Mouse (Mus musculus) megakaryocyte, adult 5-6 weeks (primary cell): Measurements from ENCODE around the gene Abracl. TPM values are rescaled to one million over a fixed set of nuclear protein-coding genes. Genes with fewer than 3 reads are reported as not detected.

Experiments
- ATAC-seq: 2 replicates; pipeline ENCODE4 v1.8.0; 2016; ENCODE audit warnings: mild to moderate bottlenecking, inconsistent platforms; ENCODE audit not compliant: poor library complexity, severe bottlenecking
- total RNA-seq, 2 experiments: library from RNA; stranded (forward) in 1 of 2; stranded (reverse) in 1 of 2; fragments of 153-499, 151-499 nt in 1 of 2; fragments of 221-1000, 200-1000 nt in 1 of 2; gene quantifications; 2 replicates each; pipeline versions ENCODE4 v1.2.3 to v1.2.4; 2015 to 2017

Gene Abracl
- total RNA-seq, 2 experiments from 2014 or later = 343 to 397 TPM

DNA sequence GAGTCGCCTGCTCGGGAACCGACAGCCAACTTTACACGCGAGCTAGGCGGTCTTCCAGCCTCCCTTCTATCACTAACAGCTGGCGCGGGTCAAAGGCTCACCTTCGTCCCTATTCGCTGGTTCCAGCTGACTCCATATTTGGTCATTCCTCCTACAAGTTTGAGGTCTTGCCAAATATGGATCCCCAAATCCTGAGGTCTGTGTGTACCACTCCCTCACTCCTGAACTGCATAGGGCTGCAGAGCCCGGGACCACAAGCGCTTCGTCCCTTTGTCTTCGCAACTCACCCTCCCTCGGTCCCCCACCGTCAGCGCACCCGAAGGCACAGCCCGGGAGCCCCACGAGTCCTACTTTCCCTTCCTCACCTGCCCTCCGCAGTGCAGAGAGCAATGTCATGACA lies 776 bp downstream of the Abracl start:
- ATAC-seq = peak; percentile 62

DNA sequence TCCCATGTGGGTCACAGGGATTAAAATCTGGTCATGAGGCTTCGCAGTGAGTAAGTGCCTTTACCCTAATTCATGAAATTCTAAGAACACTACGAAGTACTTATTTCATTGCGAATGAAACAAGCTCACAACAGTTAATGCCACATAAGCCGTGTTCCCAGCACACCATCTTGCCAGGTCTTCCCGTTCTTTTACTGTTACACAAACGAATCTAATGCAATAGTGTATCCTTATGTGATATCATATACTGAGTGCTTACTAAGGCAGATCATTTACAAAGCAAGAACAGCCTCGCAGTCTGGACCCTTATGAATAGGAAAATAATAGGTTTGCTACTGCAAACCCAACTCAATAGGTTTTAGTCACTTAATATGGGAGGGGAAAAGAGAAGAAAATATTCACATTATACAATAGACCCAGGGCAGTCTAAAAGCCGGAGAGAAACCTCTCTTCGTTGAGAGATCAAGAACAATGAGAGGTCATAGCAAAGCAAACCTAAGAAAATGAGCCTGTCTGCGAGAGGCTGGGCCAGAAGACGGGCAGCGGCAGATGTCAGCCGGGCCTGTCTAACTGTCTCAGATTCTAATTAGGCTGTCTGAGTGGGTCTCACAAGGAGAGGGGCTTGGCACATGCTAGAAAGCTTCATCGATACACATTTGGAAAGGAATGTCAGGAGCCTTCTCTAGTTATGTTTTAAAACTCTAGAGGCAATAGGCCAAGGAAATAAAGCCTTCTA lies 1.3 kb downstream of the Abracl start:
- ATAC-seq = 0 out of 2 replicates have a peak, but pooled peaks have one; percentile 5

DNA sequence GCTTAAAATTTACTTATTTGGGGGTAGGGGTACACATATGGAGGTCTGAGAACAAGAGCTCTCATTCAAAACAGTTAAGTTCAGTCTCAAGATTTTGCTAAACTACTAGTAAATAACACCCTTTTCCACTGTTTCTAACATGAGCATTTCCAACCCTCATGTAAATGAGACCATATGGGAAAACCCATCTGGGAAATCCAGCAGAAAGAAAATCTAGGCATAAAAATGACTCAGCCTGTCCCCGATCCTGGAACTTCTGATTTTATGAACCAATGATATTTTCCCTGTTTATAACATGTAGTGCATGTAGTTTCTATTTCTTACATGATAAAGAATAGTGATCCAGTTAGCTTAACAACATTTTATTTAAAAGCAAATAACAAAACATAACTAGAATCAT lies 2.2 kb downstream of the Abracl start:
- ATAC-seq = no peak

DNA sequence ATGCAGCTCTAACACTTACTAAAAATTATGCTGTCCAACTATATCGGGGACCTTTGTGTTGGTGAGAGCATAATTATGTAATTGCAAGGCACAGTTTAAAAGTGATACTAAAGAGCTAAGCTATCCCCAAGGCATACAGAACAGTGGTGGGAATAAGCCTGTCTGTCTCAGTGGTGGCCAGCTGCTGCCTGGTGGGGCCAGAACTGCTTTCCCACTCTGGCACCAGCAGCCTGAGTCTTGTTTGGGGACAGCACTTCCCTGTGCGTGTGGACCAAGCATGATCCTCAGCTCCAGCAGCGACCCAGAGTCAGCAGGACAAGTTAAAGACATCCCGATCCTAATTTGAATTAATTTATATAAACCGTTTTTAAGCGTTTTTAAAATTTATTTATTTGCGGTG lies 2.6 kb downstream of the Abracl start:
- no peak for ATAC-seq

DNA sequence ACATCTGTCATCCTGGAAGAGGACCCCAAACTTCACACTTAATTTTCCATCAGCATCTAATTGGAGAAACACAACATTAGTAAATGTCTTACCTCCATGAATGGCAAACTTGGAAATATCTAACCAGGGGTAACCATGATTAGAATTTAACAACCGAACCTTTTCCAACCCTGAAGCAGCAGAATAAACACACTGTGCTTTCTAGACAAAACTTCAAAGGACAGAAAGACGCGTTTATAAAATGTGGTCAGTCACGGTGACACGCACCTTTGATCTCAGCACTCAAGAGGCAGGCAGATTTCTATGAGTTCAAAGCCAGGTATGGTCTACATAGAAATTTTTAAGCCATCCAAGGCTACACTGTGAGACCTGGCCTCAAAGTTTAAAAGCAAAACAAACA lies 11.3 kb downstream of the Abracl start:
- no peak for ATAC-seq

DNA sequence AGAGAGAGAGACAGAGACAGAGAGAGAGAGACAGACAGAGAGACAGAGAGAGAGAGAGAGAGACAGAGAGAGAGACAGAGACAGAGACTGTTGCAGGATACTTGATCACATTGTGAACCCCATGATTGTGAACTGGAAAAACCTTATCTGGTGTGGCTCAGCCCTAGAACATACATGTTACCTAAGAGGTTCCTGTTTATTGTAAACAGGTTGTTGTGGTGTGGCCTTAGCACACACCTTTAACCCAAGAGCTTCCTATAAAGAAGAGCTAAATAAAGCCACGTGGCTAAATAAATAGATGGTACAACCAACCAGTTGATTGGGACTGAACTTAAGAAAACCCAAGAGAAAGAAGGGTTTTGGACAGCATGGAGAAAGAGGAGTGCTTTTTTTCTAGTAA lies 13.3 kb downstream of the Abracl start:
- ATAC-seq = peak; percentile 68

DNA sequence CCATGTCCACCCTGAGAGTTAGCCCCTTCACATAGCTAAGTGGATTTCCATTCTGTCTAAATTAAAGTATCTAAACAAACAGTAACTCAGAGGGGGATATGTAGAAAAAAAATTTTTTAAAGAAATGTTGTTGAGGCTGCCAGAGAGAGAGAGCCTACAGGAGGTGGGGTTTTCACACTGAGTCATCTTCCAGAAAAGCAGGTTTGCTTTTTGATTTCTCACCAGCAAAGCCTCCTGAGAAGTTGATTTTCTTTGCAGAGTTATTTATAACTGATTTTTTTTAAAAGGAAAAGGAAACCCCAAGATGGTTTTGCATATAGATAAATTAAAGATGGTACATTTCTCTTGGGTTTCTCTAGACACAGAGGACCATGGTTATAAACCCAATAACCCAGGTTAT lies 15.0 kb downstream of the Abracl start:
- ATAC-seq = no peak

DNA sequence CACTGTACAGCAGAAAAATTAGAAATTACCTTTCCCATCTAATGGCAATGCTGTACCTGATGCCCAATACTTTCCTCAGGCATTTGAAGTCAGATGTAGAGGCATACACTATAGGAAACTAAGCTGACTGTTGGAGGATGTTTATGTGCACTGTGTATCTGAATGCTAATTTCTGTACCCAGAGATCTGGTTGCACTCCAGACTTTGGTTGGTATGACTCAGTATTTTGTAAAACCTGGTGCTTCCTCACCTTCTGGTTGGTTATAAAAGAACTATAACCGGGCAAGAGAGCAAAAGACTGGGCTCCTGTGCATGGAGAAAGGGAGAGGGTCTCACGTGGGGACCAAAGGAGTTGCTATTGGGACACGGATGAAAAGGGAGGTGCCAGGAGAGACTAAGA lies 15.8 kb downstream of the Abracl start:
- no peak for ATAC-seq

DNA sequence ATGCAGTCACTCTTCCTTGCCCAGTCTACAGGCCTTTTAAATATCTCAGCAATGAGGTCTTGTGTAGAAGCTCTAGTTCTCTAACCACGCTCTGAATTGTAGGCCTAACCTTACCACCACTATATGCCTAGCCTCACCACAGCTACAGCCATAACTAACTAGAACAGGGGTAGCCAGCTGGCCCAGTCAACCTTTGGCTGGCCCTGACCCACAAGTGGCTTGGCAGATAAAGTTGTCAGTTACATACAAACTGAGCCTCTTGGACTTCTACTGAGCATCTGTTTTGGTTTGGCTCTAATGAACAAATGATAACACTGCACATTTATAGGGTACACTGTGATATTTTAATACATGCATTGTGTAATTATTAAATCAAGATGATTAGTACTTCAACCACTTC lies 16.3 kb downstream of the Abracl start:
- no peak for ATAC-seq

DNA sequence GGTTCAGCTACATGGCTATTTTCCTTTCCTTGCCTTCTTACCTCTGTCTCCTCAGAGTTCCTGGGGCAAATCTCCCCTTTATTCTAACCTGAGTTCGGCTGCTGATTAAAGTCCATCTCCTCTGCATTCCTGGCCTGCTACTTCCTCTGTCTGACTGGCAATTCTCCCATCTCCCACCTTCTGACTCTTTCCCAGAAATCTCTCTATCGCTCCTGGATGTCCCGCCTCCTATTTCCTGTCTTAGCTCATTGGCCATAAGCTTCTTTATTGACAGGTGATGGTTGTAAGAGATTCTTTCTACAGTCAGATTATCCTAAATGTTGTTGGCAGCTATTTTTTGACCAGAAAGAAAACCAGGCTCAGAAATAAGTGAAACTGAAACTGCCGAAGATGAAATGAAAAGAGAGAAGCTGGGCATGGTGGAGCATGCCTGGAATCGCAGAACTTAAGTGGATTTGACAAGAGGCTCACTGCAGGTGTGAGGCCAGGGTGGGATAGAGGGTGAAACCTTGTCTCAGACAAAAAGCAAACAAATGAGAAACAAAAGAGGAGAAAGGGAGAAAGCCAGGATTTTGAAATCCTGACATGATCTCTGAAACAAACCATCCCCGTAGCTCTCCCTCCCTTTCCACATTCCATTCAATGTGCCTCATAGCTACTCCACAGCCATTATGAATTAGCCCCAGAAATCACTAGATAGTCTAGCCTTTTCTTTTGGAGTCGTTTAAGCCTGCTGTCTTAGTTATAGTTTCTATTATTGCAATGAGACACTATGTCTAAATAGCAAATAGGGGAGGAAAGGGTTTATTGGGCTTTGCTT lies 17.7 kb downstream of the Abracl start:
- peak; percentile 55; the same call in 1 of the 2 replicates for ATAC-seq

DNA sequence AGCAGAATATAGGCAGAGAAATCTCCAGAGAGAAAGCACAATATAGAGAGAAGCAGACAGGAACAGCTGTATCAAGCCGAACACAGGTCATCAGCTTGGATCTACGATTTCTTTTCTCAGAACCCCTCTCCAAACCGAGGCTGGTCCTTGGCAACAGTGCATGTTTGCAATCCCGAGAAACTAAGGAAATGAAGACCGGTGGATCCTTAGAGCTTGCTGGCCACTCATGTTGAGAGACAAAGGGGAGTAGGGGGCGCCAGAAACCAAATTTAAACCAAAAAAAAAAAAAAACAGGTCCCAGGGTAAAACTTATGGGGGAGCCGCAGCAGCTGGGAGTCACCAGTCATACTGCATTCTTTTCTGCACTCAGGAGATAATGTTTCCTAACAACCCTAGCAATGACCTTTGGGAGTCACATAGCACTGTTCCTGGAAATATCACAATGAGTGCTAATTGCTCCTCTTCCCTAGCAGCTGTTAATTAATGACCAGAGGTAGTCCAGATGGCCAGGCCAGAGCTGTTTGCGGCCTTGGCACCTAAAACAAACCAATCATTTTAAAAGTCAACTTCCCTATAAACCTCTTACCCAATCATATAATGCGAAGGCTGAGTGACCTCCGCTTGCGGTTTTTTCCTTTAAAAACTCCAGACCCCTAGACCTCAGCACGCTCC lies 19.0 kb downstream of the Abracl start:
- ATAC-seq = no peak

DNA sequence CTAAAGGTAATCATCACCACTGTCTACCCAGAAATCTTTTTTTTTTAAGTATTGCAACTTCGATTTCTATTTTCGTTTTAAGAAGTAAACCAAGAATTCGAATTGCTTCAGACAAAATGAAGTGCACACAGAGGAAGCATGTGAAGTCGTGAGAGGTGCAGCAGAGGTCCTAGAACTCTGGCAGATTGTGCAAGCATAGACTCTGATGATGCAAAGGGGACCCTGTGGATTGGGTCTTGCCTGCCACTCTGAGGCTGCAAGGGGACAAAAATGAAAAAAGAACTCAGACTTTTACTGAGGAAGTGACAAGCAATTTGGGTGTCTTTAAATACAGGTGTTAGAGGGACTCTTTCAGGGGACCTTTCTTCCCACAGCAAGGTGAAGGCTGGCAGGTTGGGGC lies 32.5 kb downstream of the Abracl start:
- ATAC-seq = peak; percentile 54

DNA sequence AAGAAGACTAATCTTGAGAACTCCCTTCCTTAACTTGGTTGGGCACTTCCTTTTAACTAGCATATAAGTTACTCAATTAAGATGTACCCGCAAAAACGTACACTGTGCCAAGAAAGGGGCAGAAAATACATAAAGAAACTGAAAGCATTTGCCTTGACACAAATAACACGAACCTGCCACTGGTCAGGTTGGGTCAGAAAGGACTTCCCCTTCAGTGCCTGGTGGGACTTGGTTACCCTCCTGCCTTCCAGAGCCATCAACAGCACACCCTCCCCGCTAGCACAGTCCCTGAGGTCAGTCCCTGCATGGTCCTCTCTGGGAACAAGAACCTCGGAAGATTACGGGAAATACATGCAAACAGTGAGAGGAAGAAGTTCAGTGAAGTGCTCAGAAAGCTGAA lies 34.0 kb downstream of the Abracl start:
- ATAC-seq = peak; percentile 77

DNA sequence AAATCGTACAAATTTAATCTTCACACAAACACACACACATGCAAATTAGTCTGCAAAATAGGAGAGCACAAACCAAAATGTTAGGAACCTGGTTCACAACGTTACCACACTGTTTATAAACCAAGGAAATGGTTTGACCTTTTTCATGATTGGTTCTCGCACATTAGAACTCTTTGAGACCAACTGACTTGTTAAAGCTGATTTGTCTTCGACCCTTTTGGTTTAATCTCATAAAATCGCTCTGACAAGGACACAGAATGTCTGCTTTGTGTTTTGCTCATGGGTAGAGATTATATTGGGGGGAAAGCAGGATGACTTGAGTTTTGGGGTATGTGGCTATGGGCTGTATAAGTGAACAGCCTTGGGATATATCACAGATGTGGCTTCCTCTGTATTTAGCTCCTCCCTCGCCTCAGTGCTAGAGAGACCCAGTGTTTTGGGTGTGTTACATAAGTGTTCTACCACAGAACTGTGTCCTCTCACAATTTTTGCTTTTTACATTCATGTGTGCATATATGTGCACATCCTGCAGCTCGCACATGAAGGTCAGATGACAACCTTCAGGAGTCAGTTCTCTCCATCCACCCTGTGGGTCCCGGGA lies 35.2 kb downstream of the Abracl start:
- ATAC-seq = peak; percentile 20; the same call in 1 of the 2 replicates

DNA sequence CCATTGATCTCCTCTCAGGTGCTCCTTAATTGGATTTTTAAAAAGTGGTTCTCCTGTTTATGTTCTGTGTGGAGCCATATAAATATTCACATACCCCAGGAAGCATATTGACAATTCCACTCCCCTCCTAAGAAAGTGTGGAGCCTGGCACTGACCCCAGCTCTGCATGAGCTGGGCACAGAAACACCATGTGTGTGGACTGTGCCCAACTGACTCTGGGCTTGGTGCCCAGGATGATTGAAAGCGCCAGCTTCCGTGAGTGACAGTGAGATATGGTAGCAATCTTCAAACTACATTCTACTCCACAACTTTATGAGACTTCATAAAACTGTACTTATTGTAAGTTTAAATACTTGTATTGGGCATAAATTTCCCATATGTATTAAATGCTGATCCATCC lies 39.8 kb downstream of the Abracl start:
- no peak for ATAC-seq

DNA sequence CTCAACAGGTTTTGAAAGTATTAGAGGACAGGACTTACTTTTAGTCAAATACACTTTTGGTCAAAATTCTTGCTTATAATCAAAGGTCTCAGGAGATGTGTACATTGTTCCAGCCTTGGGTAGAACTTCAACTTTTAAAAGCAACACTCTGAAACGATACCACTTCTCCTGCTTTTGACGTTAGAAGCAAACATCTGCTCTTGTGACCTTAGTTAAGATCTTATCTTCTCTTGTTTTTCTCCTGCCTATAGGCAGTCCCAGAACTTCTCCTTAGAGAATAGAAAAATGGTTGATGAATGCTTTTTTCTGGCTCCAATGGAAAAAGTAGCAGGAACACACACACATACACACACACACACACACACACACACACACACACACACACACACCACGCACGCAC lies 57.0 kb downstream of the Abracl start:
- no peak for ATAC-seq

Other genes with a start within 250 kb of the Abracl start
- 0.02 and 0.30 TPM in 2 replicates for gene Txlnb, start 227.1 kb downstream of the Abracl start, total RNA-seq (2015)
- 0.26 TPM in 1 of 2 replicates, not detected in the other for gene Txlnb, start 227.1 kb downstream of the Abracl start, total RNA-seq (2017)
- 25.5 and 30.7 TPM in 2 replicates for gene Heca, start 75.2 kb downstream of the Abracl start, total RNA-seq (2015)
- gene Heca, start 75.2 kb downstream of the Abracl start, total RNA-seq (2017) = 46.4 and 63.9 TPM in 2 replicates
- gene Reps1, start 32.6 kb upstream of the Abracl start, total RNA-seq (2015) = 67.3 and 78.2 TPM in 2 replicates
- gene Reps1, start 32.6 kb upstream of the Abracl start, total RNA-seq (2017) = 39.8 and 51.0 TPM in 2 replicates
- not detected in 2 replicates for gene Ect2l, start 187.6 kb upstream of the Abracl start, total RNA-seq (2015)
- gene Ect2l, start 187.6 kb upstream of the Abracl start, total RNA-seq (2017) = not detected in 2 replicates
- 9.7 and 12.4 TPM in 2 replicates for gene Ccdc28a, start 211.7 kb upstream of the Abracl start, total RNA-seq (2015)
- gene Ccdc28a, start 211.7 kb upstream of the Abracl start, total RNA-seq (2017) = 5.9 and 6.9 TPM in 2 replicates